Mouse (Mus musculus) spleen, postnatal 14 days (tissue): ENCODE results near the gene Rbms1.
"Not testable (repeated sequence)": the region's sequence is repeated elsewhere in the genome, so short reads cannot be mapped to it uniquely, and the experiment has no call there.

Experiments
- DNase-seq, 2 experiments: peaks; one replicate each; pipeline ENCODE4 v3.0.0; 2021 to 2022; ENCODE audit warnings: low spot score in 2 of 2

The Rbms1 gene

GRCm38 (mm10) chr2:60847984-60848383 lies 115.0 kb downstream of the Rbms1 start:
- no peak for DNase-seq

GRCm38 (mm10) chr2:60845316-60845894 lies 117.6 kb downstream of the Rbms1 start:
- DNase-seq, result no peak

- DNase-seq, result no peak
These were observed 118.7 kb downstream of the Rbms1 start for GRCm38 (mm10) chr2:60844259-60844658.

- no peak for DNase-seq
These were observed 119.4 kb downstream of the Rbms1 start for GRCm38 (mm10) chr2:60843633-60844032.

GRCm38 (mm10) chr2:60842976-60843375 lies 120.0 kb downstream of the Rbms1 start:
- DNase-seq, result peak in 1 of 2 experiments; percentile 5

GRCm38 (mm10) chr2:60840922-60841321 lies 122.1 kb downstream of the Rbms1 start:
- no peak for DNase-seq

GRCm38 (mm10) chr2:60839498-60839897 lies 123.5 kb downstream of the Rbms1 start:
- DNase-seq, result no peak

- DNase-seq, result no peak
These were observed 124.1 kb downstream of the Rbms1 start for GRCm38 (mm10) chr2:60838856-60839255.

- DNase-seq, result no peak
These were observed 125.4 kb downstream of the Rbms1 start for GRCm38 (mm10) chr2:60837616-60838015.

- DNase-seq, result no peak
These were observed 126.8 kb downstream of the Rbms1 start for GRCm38 (mm10) chr2:60836237-60836636.

- no peak for DNase-seq
These were observed 128.7 kb downstream of the Rbms1 start for GRCm38 (mm10) chr2:60834293-60834692.

GRCm38 (mm10) chr2:60832254-60832653 lies 130.7 kb downstream of the Rbms1 start:
- no peak for DNase-seq

- DNase-seq, result not testable (repeated sequence)
These were observed 132.5 kb downstream of the Rbms1 start for GRCm38 (mm10) chr2:60830464-60830863.

- DNase-seq, result no peak
These were observed 134.0 kb downstream of the Rbms1 start for GRCm38 (mm10) chr2:60828908-60829462.

GRCm38 (mm10) chr2:60827152-60827428 lies 135.9 kb downstream of the Rbms1 start:
- no peak for DNase-seq

- DNase-seq, result no peak
These were observed 136.4 kb downstream of the Rbms1 start for GRCm38 (mm10) chr2:60826406-60827151.

- no peak for DNase-seq
These were observed 137.3 kb downstream of the Rbms1 start for GRCm38 (mm10) chr2:60825690-60826089.

- no peak for DNase-seq
These were observed 141.4 kb downstream of the Rbms1 start for GRCm38 (mm10) chr2:60821635-60822034.

GRCm38 (mm10) chr2:60818632-60819031 lies 144.4 kb downstream of the Rbms1 start:
- no peak for DNase-seq

- no peak for DNase-seq
These were observed 146.7 kb downstream of the Rbms1 start for GRCm38 (mm10) chr2:60816307-60816706.

GRCm38 (mm10) chr2:60814788-60815187 lies 148.2 kb downstream of the Rbms1 start:
- DNase-seq, result no peak

- DNase-seq, result no peak
These were observed 150.0 kb downstream of the Rbms1 start for GRCm38 (mm10) chr2:60812949-60813348.

GRCm38 (mm10) chr2:60810617-60811016 lies 152.4 kb downstream of the Rbms1 start:
- DNase-seq, result peak in 1 of 2 experiments; percentile 11
